Mouse (Mus musculus) forebrain, embryonic 10.5 days (tissue): ENCODE data around the gene Creld1. TPM values are rescaled to one million over a fixed set of nuclear protein-coding genes. Genes with fewer than 3 reads are reported as not detected.

Experiments
- DNase-seq: peaks from one replicate; pipeline ENCODE4 v3.0.0-alpha.2; 2017; ENCODE audit warnings: low spot score; ENCODE audit errors: extremely low spot score
- H3K27ac ChIP-seq: fragments of 300-500 bp; sonication (generic); 2 replicates; pipeline ENCODE4 v1.5.1; 2016; ENCODE audit warnings: mild to moderate bottlenecking
- H3K27me3 ChIP-seq: fragments of 300-500 bp; sonication (generic); 2 replicates; pipeline ENCODE4 v1.6.1; 2016; ENCODE audit warnings: mild to moderate bottlenecking; ENCODE audit not compliant: poor library complexity, severe bottlenecking
- H3K36me3 ChIP-seq: fragments of 300-500 bp; sonication (generic); replicated peaks from 2 replicates; pipeline ENCODE4 v1.6.1; 2016; ENCODE audit warnings: mild to moderate bottlenecking, moderate library complexity
- H3K4me1 ChIP-seq: fragments of 300-500 bp; sonication (generic); 2 replicates; pipeline ENCODE4 v1.6.1; 2016
- H3K4me3 ChIP-seq: fragments of 300-500 bp; sonication (generic); 2 replicates; pipeline ENCODE4 v1.5.1; 2016; ENCODE audit warnings: mild to moderate bottlenecking, moderate library complexity
- H3K9me3 ChIP-seq: fragments of 300-500 bp; sonication (generic); 2 replicates; pipeline ENCODE4 v1.6.1; 2016; ENCODE audit warnings: mild to moderate bottlenecking, moderate library complexity
- WGBS: fragments of 180-500 bp; shearing (Covaris S2); methylation state at CpG from one replicate; pipeline ENCODE4 v1.1.7; 2016; 5-methylcytosine and 5-hydroxymethylcytosine counted together
- microRNA-seq: library from miRNA; unstranded; fragments of <30 nt; microRNA quantifications from one replicate; pipeline ENCODE4, GENCODE M21; 2017
- polyA plus RNA-seq: library from polyadenylated mRNA; unstranded; fragments of >200 nt; fragmentation: Nextera tagmentation; extraction: Ambion mirVana; gene quantifications from 2 replicates; pipeline ENCODE4 v1.2.1, GENCODE M21; 2016

Creld1 gene
- polyA plus RNA-seq, 1 experiment from 2014 or later = 31.1 TPM

DNA sequence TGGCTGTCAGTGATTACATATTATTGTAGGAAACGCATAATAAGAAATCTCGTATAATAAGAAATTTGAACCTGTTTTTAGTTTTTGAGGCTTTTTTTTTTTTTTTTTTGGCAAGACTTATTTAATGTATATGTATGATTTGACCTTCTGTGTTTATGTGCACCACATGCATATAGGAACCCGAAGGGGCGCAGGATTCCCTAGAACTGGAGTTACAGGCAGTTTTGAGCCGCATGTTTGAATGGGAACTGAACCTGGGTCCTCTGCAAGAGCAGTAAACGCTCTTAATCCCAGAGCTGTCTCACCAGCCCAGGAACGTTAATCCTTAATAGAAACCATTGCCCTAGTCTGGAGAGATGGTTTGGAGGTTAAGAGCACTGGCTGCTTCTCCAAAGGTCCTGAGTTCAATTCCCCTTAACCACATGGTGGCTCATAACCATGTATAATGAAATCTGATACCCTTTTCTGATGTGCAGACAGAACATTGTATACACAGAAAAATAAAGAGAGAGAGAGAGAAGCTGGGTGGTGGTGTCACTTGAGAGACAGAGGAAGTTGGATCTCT lies 48.8 kb downstream of the Creld1 start:
- Histone ChIP-seq H3K4me1 (peaks cover 18% of the 10 kb centered on the region), H3K27ac (peak overlapping the region; percentile 86), H3K36me3 (peaks cover 35% of the 10 kb centered on the region), H3K9me3 (no peaks in the 10 kb centered on the region), H3K27me3 (no peaks in the 10 kb centered on the region), H3K4me3 (peak overlapping the region; percentile 87)
- DNase-seq = peak; percentile 23
- WGBS = 7% methylated on average over 7 of the region's 7 CpGs

DNA sequence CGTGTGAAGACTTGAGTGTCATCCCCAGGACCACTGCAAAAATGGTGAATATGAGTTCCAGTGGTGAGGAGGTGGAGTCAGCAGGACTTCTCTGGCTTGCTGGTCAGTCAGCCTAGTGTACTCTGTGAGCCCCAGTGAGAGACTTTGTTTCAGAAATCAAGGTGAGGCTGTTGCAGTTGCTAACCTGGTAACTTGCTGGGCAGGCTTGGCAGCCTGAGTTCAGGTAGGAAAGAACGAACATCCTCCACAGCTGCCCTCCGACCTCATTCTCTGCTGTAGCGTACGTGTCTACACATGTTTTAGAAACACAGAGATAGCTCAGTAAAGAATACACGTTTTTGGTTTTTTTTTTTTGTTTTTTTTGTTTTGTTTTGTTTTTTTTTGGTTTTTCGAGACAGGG lies 51.8 kb downstream of the Creld1 start:
- Histone ChIP-seq H3K27ac (no peak overlapping the region), H3K27me3 (no peaks in the 10 kb centered on the region), H3K36me3 (peaks cover 47% of the 10 kb centered on the region), H3K4me3 (no peak overlapping the region), H3K4me1 (peaks cover 15% of the 10 kb centered on the region), H3K9me3 (no peaks in the 10 kb centered on the region)
- 91% methylated on average over 7 of the region's 7 CpGs for WGBS
- DNase-seq = no peak

DNA sequence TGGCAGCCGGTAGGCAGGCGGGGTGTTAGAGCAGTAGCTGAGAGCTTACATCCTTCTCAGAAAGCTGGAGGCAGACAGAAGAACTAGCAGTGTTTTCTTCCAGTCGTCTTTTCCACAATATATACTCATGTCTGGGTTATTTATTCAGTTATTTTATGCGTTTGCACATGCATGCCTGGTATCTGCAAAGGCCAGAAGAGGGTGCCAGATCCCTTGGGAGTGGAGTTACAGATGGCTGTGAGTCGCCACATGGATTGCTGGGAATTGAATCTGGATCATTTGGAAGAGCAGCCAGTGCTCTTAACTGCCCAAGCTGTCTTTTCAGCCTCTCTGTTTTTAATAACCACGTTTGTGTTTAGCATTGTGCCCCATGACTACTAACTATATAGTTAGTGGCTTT lies 58.5 kb downstream of the Creld1 start:
- no peak for DNase-seq
- H3K36me3 ChIP-seq = peaks cover 67% of the 10 kb centered on the region
- no peak overlapping the region for H3K27ac ChIP-seq
- no peaks in the 10 kb centered on the region for H3K4me1 ChIP-seq
- H3K4me3 ChIP-seq = no peak overlapping the region
- H3K9me3 ChIP-seq = no peaks in the 10 kb centered on the region
- H3K27me3 ChIP-seq = no peaks in the 10 kb centered on the region
- 88% methylated on average over 6 of the region's 6 CpGs for WGBS

Small RNAs within 50 kb of the gene (microRNA-seq; reads per million reads assigned to microRNA genes)
- gene Gm23365 = not detected

Other genes with a start within 250 kb of the Creld1 start
- gene Mtmr14, start 245.5 kb upstream of the Creld1 start, polyA plus RNA-seq = 42.0 and 45.1 TPM in 2 replicates
- 0.05 and 0.09 TPM in 2 replicates for gene Cpne9, start 201.0 kb upstream of the Creld1 start, polyA plus RNA-seq
- gene Brpf1, start 176.2 kb upstream of the Creld1 start, polyA plus RNA-seq = 26.1 and 26.7 TPM in 2 replicates
- 18.3 and 18.8 TPM in 2 replicates for gene Ogg1, start 156.3 kb upstream of the Creld1 start, polyA plus RNA-seq
- gene Camk1, start 139.3 kb upstream of the Creld1 start, polyA plus RNA-seq = 33.8 and 37.4 TPM in 2 replicates
- 53.8 and 59.3 TPM in 2 replicates for gene Tada3, start 105.4 kb upstream of the Creld1 start, polyA plus RNA-seq
- 366 TPM in 2 replicates for gene Arpc4, start 105.2 kb upstream of the Creld1 start, polyA plus RNA-seq
- 4.0 and 4.2 TPM in 2 replicates for gene Ttll3, start 94.0 kb upstream of the Creld1 start, polyA plus RNA-seq
- 38.3 and 40.6 TPM in 2 replicates for gene Rpusd3, start 64.0 kb upstream of the Creld1 start, polyA plus RNA-seq
- gene Cidec, start 47.5 kb upstream of the Creld1 start, polyA plus RNA-seq = not detected in 2 replicates
- 85.1 and 92.0 TPM in 2 replicates for gene Jagn1, start 40.7 kb upstream of the Creld1 start, polyA plus RNA-seq
- gene Il17re, start 24.8 kb upstream of the Creld1 start, polyA plus RNA-seq = 0.73 and 1.3 TPM in 2 replicates
- gene Il17rc, start 11.9 kb upstream of the Creld1 start, polyA plus RNA-seq = 2.5 and 2.7 TPM in 2 replicates
- 2.1 and 2.8 TPM in 2 replicates for gene Prrt3, start 18.6 kb downstream of the Creld1 start, polyA plus RNA-seq
- 75.0 and 78.5 TPM in 2 replicates for gene Emc3, start 48.4 kb downstream of the Creld1 start, polyA plus RNA-seq
- gene Fancd2, start 48.4 kb downstream of the Creld1 start, polyA plus RNA-seq = 20.7 and 25.0 TPM in 2 replicates
- not detected in 2 replicates for gene Fancd2os, start 117.4 kb downstream of the Creld1 start, polyA plus RNA-seq
- 200 and 203 TPM in 2 replicates for gene Brk1, start 121.5 kb downstream of the Creld1 start, polyA plus RNA-seq
- gene Vhl, start 140.7 kb downstream of the Creld1 start, polyA plus RNA-seq = 41.4 and 42.4 TPM in 2 replicates
- gene Irak2, start 155.2 kb downstream of the Creld1 start, polyA plus RNA-seq = 3.8 and 3.9 TPM in 2 replicates
- gene Tatdn2, start 213.8 kb downstream of the Creld1 start, polyA plus RNA-seq = 0.62 and 0.76 TPM in 2 replicates
- gene Ghrl, start 236.6 kb downstream of the Creld1 start, polyA plus RNA-seq = not detected in 2 replicates